Mouse (Mus musculus): Measurements from ENCODE around the gene Mepce. TPM values are rescaled to one million over a fixed set of nuclear protein-coding genes. Genes with fewer than 3 reads are reported as not detected.
A peak's percentile ranks its signal among the peaks of the same experiment; 100 is the strongest.

The Mepce gene
- polyA plus RNA-seq, 1 experiment from 2014 or later: 10.3 TPM

DNA sequence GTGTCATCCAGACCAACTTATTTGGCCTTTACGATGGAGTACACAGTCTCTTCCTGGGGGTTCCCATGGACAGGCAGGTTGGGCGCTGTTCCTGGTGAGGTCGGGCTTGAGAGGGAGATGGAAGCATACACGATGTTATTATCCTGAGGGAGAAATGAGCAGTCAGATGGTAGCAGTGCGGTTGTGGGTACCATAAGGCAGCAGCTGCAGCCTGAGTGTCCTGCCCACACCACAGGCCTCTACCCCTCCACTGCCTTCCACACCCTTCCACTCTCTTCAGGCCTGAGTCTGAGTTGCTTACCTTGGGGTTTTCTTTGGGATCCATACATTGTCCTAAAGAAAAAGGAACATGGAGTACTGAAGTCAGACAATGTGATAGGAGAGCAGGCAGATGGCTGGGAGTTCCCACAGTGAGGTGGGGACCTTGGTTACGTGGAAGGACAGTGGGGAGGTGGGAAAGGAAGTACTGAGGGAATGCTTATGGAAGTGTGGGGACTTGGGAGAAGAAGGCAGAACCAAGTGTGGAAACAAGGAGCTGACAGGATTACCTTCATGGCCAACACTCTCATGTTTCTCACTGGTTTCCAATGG is 36.1 kb upstream of the Mepce start:
- H3K27me3 ChIP-seq: no peaks in the 10 kb centered on the region
- H3K27ac ChIP-seq: no peak overlapping the region
- no peak overlapping the region for H3K4me3 ChIP-seq
- no peak for ATAC-seq
- H3K9ac ChIP-seq: no peak overlapping the region
- H3K4me1 ChIP-seq: no peaks in the 10 kb centered on the region
- no peaks in the 10 kb centered on the region for H3K9me3 ChIP-seq (replicated peaks)
- H3K4me2 ChIP-seq: no peak overlapping the region
- WGBS: 90% methylated on average over 6 of the region's 6 CpGs
- no peaks in the 10 kb centered on the region for H3K36me3 ChIP-seq (ENCODE audit: poor library complexity, severe bottlenecking)

- H3K4me2 ChIP-seq: no peak overlapping the region
- no peaks in the 10 kb centered on the region for H3K36me3 ChIP-seq (ENCODE audit: poor library complexity, severe bottlenecking)
- H3K9me3 ChIP-seq (replicated peaks): no peaks in the 10 kb centered on the region
- ATAC-seq: no peak
- no peak overlapping the region for H3K4me3 ChIP-seq
- H3K9ac ChIP-seq: no peak overlapping the region
- no peaks in the 10 kb centered on the region for H3K4me1 ChIP-seq
- H3K27me3 ChIP-seq: no peaks in the 10 kb centered on the region
- H3K27ac ChIP-seq: no peak overlapping the region
- WGBS: 80% methylated on average over 1 of the region's 1 CpGs
Observed at GRCm38 (mm10) chr5:137822602-137823001, 35.1 kb upstream of the Mepce start.

DNA sequence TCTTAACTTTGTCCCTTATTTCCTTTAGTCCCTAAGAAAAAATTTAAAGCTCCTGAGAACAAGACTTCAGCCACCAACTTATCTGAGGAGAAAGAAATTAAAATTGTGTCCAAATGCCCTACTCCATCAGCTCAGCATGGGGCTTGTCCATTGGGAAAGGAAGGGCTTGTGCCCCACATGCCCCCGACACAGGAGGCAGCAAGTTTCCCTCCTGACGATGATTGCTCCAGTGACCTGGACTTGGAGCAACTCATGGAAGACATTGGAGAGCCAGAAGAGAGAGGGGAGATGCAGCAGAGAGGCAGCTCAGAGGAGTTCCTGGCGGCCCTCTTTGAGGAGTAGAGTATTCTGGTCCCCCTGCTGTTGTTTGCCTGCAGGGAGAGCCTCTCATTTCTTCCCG is 34.7 kb upstream of the Mepce start:
- H3K27ac ChIP-seq: no peak overlapping the region
- WGBS: 61% methylated on average over 4 of the region's 4 CpGs
- no peaks in the 10 kb centered on the region for H3K4me1 ChIP-seq
- no peaks in the 10 kb centered on the region for H3K36me3 ChIP-seq (ENCODE audit: poor library complexity, severe bottlenecking)
- no peak for ATAC-seq
- H3K27me3 ChIP-seq: no peaks in the 10 kb centered on the region
- no peak overlapping the region for H3K9ac ChIP-seq
- no peaks in the 10 kb centered on the region for H3K9me3 ChIP-seq (replicated peaks)
- H3K4me3 ChIP-seq: no peak overlapping the region
- H3K4me2 ChIP-seq: no peak overlapping the region

- Histone ChIP-seq H3K4me1 (no peaks in the 10 kb centered on the region), H3K9ac (no peak overlapping the region), H3K36me3 (ENCODE audit: poor library complexity, severe bottlenecking) (no peaks in the 10 kb centered on the region), H3K27ac (no peak overlapping the region), H3K4me3 (no peak overlapping the region), H3K27me3 (no peaks in the 10 kb centered on the region), H3K9me3 (replicated peaks) (no peaks in the 10 kb centered on the region), H3K4me2 (no peak overlapping the region)
- WGBS: 78% methylated on average over 4 of the region's 4 CpGs
- ATAC-seq: no peak
Observed at GRCm38 (mm10) chr5:137817466-137818222, 30.2 kb upstream of the Mepce start.

DNA sequence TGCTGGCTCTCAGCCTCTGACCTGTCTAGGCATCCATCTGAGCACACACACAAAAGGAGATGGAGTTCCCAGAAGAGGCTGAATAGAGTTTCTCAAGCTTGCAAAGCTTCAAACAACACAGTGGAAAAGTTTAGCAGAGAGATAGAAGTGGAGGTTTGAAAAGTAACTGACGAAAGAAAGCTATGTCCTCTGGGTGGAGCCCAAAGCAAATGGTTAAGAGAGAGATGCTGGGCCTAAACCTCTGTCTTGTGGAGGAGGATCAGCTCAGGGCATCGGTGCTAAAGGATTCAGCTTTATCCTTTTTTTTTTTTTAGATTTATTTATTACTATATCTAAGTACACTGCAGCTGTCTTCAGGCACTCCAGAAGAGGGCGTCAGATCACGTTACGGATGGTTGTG is 20.9 kb upstream of the Mepce start:
- Histone ChIP-seq H3K36me3 (ENCODE audit: poor library complexity, severe bottlenecking) (no peaks in the 10 kb centered on the region), H3K4me2 (no peak overlapping the region), H3K4me3 (no peak overlapping the region), H3K9me3 (replicated peaks) (no peaks in the 10 kb centered on the region), H3K4me1 (no peaks in the 10 kb centered on the region), H3K9ac (no peak overlapping the region), H3K27me3 (no peaks in the 10 kb centered on the region), H3K27ac (no peak overlapping the region)
- ATAC-seq: no peak
- 94% methylated on average over 5 of the region's 5 CpGs for WGBS

- Histone ChIP-seq H3K9me3 (replicated peaks) (no peaks in the 10 kb centered on the region), H3K9ac (no peak overlapping the region), H3K27ac (no peak overlapping the region), H3K4me2 (no peak overlapping the region), H3K27me3 (no peaks in the 10 kb centered on the region), H3K4me3 (no peak overlapping the region), H3K4me1 (no peaks in the 10 kb centered on the region), H3K36me3 (ENCODE audit: poor library complexity, severe bottlenecking) (no peaks in the 10 kb centered on the region)
- 77% methylated on average over 1 of the region's 1 CpGs for WGBS
- no peak for ATAC-seq
Observed at GRCm38 (mm10) chr5:137806158-137806557, 18.7 kb upstream of the Mepce start.

DNA sequence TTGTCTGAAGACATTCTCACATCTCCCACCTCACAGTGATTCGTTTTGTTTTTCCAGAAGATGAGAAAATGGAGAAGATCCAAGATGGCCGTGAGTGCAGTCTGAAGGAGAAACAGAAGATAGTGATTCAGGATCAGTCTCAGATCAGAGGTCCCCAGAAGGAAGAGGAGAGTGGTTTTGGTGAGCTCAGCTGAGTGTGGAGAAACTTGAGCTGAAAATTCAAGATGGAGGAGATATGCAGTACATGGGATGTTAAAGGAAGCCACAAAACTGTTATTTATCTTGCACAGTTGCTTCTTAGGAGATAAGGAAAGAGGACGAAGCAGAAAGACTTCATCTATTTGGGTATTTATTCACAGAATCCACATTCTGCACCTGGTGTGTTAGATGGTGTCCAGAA is 13.5 kb upstream of the Mepce start:
- WGBS: 80% methylated on average over 3 of the region's 3 CpGs
- H3K27me3 ChIP-seq: no peaks in the 10 kb centered on the region
- ATAC-seq: no peak

GRCm38 (mm10) chr5:137796606-137797005 is 9.2 kb upstream of the Mepce start:
- no peaks in the 10 kb centered on the region for H3K36me3 ChIP-seq (ENCODE audit: poor library complexity, severe bottlenecking)
- ATAC-seq: no peak
- H3K9me3 ChIP-seq (replicated peaks): no peaks in the 10 kb centered on the region
- H3K27ac ChIP-seq: no peak overlapping the region
- H3K9ac ChIP-seq: no peak overlapping the region
- no peak overlapping the region for H3K4me3 ChIP-seq
- 81% methylated on average over 3 of the region's 3 CpGs for WGBS
- H3K4me2 ChIP-seq: no peak overlapping the region
- H3K4me1 ChIP-seq: no peaks in the 10 kb centered on the region
- no peaks in the 10 kb centered on the region for H3K27me3 ChIP-seq

More for the DNA sequence above, 13.5 kb upstream of the Mepce start:
- Histone ChIP-seq H3K27ac (no peak overlapping the region), H3K4me1 (no peaks in the 10 kb centered on the region), H3K9me3 (replicated peaks) (no peaks in the 10 kb centered on the region), H3K36me3 (ENCODE audit: poor library complexity, severe bottlenecking) (no peaks in the 10 kb centered on the region), H3K9ac (no peak overlapping the region), H3K4me2 (no peak overlapping the region), H3K4me3 (no peak overlapping the region)

DNA sequence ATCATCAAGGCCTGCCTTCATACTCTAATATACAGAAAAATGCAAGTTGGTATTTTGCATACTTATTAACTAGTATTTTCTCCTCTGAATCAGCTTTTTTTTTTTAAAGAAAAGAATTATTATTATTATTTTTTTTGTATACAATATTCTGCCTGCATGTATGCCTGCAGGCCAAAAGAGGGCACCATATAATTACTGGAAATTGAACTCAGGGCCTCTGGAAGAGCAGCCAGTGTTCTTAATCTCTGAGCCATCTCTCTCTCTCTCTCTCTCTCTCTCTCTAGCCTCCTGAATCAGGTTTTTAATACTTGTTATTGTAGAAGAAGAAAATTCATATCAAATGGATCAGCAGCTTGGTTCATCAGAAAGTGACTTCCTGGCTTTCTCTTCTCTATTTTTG is 4.1 kb upstream of the Mepce start:
- H3K9ac ChIP-seq: no peak overlapping the region
- no peak for ATAC-seq

DNA sequence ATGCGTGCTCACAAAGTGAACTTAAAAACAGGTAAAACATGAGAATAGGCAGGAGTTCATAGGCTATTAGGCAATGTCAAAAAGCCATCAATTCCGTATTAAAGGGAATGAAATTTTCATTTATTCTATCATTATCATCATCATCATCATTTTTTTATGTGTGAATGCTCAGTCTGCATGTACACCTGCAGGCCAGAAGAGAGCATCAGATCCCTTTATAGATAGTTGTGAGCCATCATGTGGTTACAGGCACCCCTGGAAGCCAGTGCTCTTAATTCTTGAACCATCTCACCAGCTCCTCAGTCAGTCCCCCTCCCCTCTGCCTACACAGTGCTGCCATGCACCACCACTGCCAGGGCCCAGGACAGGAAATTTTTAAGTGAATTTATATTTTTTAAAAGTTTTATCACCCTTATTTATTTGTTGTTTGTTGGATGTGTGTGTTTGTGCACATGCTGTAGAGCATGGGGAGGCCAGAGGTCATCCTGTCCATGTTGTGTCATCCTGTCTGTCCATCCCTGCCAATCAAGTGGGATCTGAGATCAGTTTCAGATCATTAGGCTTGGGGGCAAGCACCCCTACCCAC is 1.6 kb upstream of the Mepce start:
- Histone ChIP-seq H3K36me3 (ENCODE audit: poor library complexity, severe bottlenecking) (peaks cover 8% of the 10 kb centered on the region), H3K4me2 (no peak overlapping the region), H3K27me3 (peaks cover 4% of the 10 kb centered on the region), H3K4me3 (no peak overlapping the region), H3K9me3 (replicated peaks) (no peaks in the 10 kb centered on the region), H3K27ac (no peak overlapping the region), H3K9ac (no peak overlapping the region), H3K4me1 (peaks cover 19% of the 10 kb centered on the region)
- whole genome bisulfite sequencing: 92% methylated on average over 2 of the region's 2 CpGs
- no peak for ATAC-seq

More for the DNA sequence above, 4.1 kb upstream of the Mepce start:
- Histone ChIP-seq H3K27ac (no peak overlapping the region), H3K4me2 (no peak overlapping the region), H3K4me3 (no peak overlapping the region), H3K27me3 (peaks cover 4% of the 10 kb centered on the region), H3K36me3 (ENCODE audit: poor library complexity, severe bottlenecking) (no peaks in the 10 kb centered on the region), H3K9me3 (replicated peaks) (no peaks in the 10 kb centered on the region), H3K4me1 (0 out of 2 replicates have a peak, but pooled peaks cover 6% of the 10 kb centered on the region)

DNA sequence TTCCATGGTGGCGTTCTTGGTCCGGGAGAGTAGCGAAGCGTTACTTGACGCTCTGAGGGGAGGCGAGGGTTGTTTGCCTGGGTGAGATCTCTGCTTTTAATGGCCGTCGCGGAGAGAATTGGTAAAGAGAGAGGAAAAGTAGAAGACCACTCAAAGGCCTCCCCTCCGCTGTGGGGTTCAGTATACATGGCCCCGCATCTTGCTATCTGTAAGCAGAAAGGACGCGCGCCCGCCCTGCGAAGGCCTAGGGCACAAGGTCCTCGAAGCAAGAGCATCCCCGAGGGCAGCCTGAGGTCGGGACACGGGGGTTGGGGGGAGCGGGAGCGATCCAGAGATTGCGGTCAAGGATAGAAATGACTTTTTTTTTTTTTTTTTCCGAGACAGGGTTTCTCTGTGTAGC is 716 bp upstream of the Mepce start:
- H3K9me3 ChIP-seq (replicated peaks): no peaks in the 10 kb centered on the region
- ATAC-seq: no peak
- 71% methylated on average over 24 of the region's 24 CpGs for WGBS
- peaks cover 17% of the 10 kb centered on the region for H3K36me3 ChIP-seq (ENCODE audit: poor library complexity, severe bottlenecking)
- H3K27ac ChIP-seq: no peak overlapping the region
- peak overlapping the region; percentile 85 for H3K4me3 ChIP-seq
- peak overlapping the region; percentile 95 for H3K4me2 ChIP-seq
- peaks cover 28% of the 10 kb centered on the region for H3K4me1 ChIP-seq
- peaks cover 4% of the 10 kb centered on the region for H3K27me3 ChIP-seq
- H3K9ac ChIP-seq: no peak overlapping the region

- Histone ChIP-seq H3K9me3 (replicated peaks) (no peaks in the 10 kb centered on the region), H3K36me3 (ENCODE audit: poor library complexity, severe bottlenecking) (peaks cover 35% of the 10 kb centered on the region), H3K27ac (peak overlapping the region; percentile 98), H3K4me1 (peaks cover 41% of the 10 kb centered on the region), H3K4me2 (peak overlapping the region; percentile 95), H3K4me3 (peak overlapping the region; percentile 85), H3K9ac (peak overlapping the region; percentile 98), H3K27me3 (peaks cover 4% of the 10 kb centered on the region)
- peak; percentile 86 for ATAC-seq
- under 1% methylated on average over 72 of the region's 79 CpGs for WGBS
Observed at GRCm38 (mm10) chr5:137786109-137786942, 1.1 kb downstream of the Mepce start.

All from forebrain, embryonic 13.5 days (tissue).